Mouse (Mus musculus) thymus, adult 2 months (tissue): ENCODE measurements around the gene Gal3st3.

ENCODE experiments used
- CTCF ChIP-seq: fragments of 200-500 bp; IDR thresholded peaks from 2 replicates; pipeline ENCODE4 v1.5.1; 2012; ENCODE audit warnings: mild to moderate bottlenecking, control low read depth, low read length, moderate library complexity, borderline replicate concordance; ENCODE audit not compliant: control insufficient read depth, poor library complexity, insufficient read depth; ENCODE audit errors: extremely low read depth
- POLR2A ChIP-seq: fragments of 200-500 bp; IDR thresholded peaks from 2 replicates; pipeline ENCODE4 v1.6.1; 2012; ENCODE audit warnings: mild to moderate bottlenecking, low read length, control low read depth, moderate library complexity; ENCODE audit not compliant: control insufficient read depth, poor library complexity, insufficient read depth; ENCODE audit errors: extremely low read depth

DNA sequence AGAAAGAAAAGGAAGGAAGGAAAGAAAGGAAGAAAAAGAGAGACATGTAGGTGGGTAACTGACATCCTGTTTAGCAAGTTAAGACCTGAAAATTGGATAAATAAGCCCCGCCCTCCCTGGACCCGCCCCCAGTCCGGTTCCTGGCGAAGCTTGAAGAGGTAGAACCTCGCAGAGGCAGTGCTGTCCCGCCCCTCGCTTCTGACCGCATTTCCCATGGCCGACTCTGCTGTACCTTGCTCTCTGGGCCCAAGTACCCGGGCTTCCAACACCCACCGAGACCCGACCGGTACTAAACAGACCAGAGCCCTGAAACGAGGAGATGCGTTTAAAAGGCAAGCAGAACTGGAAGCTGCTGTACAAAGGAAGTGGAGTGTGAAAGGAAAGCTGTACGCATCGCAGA, 25.7 kb downstream of the Gal3st3 start:
- TF ChIP-seq POLR2A (no peak), CTCF (no peak)
